Mouse (Mus musculus) intestine, embryonic 14.5 days (tissue): ENCODE data around the gene Cbx3. TPM values are rescaled to one million over a fixed set of nuclear protein-coding genes. Genes with fewer than 3 reads are reported as not detected.
A peak's percentile ranks its signal among the peaks of the same experiment; 100 is the strongest.

ENCODE experiments used
- ATAC-seq: fragments of 200-750 bp; cut with Nextera tagmentation; replicated peaks from 2 replicates; pipeline ENCODE4 v1.8.0; 2017; ENCODE audit warnings: low read depth, moderate number of reproducible peaks, moderate TSS enrichment, moderate library complexity; ENCODE audit not compliant: low FRiP score, low TSS enrichment
- DNase-seq: peaks from one replicate; pipeline ENCODE4 v3.0.0-alpha.2; 2018; ENCODE audit warnings: low spot score
- H3K27ac ChIP-seq: fragments of 300-500 bp; sonication (generic); 2 replicates; pipeline ENCODE4 v1.5.1; 2014; ENCODE audit warnings: low read depth, mild to moderate bottlenecking, control low read depth
- H3K27me3 ChIP-seq: fragments of 300-500 bp; sonication (generic); replicated peaks from 2 replicates; pipeline ENCODE4 v1.6.1; 2014; ENCODE audit warnings: low read length, control low read depth; ENCODE audit not compliant: control insufficient read depth, insufficient read depth
- H3K36me3 ChIP-seq: fragments of 300-500 bp; sonication (generic); 2 replicates; pipeline ENCODE4 v1.6.1; 2014; ENCODE audit warnings: low read length, control low read depth; ENCODE audit not compliant: control insufficient read depth, insufficient read depth
- H3K4me1 ChIP-seq: fragments of 300-500 bp; sonication (generic); replicated peaks from 2 replicates; pipeline ENCODE4 v1.6.1; 2014; ENCODE audit warnings: low read length, control low read depth, mixed read lengths; ENCODE audit not compliant: control insufficient read depth, insufficient read depth
- H3K4me2 ChIP-seq: fragments of 300-500 bp; sonication (generic); 2 replicates; pipeline ENCODE4 v1.6.1; 2014; ENCODE audit warnings: low read length
- H3K4me3 ChIP-seq: fragments of 300-500 bp; sonication (generic); 2 replicates; pipeline ENCODE4 v1.5.1; 2014; ENCODE audit warnings: low read depth, low read length, control low read depth, mixed read lengths
- H3K9ac ChIP-seq: fragments of 300-500 bp; sonication (generic); 2 replicates; pipeline ENCODE4 v1.6.1; 2014; ENCODE audit warnings: mild to moderate bottlenecking, low read length
- H3K9me3 ChIP-seq: fragments of 300-500 bp; sonication (generic); 2 replicates; pipeline ENCODE4 v1.6.1; 2016; ENCODE audit warnings: low read length, control low read depth; ENCODE audit not compliant: control insufficient read depth
- WGBS: fragments of 180-500 bp; shearing (Covaris S2); extraction: QIAGEN DNeasy Blood & Tissue Kit; methylation state at CpG from one replicate; pipeline ENCODE4 v1.1.7; 2014; 5-methylcytosine and 5-hydroxymethylcytosine counted together
- polyA plus RNA-seq: library from polyadenylated mRNA; unstranded; fragments of >200 nt; fragmentation: Nextera tagmentation; extraction: Ambion mirVana; gene quantifications from 2 replicates; pipeline ENCODE4 v1.2.1, GENCODE M21; 2014

Gene Cbx3
- polyA plus RNA-seq: 454 and 475 TPM in 2 replicates

DNA sequence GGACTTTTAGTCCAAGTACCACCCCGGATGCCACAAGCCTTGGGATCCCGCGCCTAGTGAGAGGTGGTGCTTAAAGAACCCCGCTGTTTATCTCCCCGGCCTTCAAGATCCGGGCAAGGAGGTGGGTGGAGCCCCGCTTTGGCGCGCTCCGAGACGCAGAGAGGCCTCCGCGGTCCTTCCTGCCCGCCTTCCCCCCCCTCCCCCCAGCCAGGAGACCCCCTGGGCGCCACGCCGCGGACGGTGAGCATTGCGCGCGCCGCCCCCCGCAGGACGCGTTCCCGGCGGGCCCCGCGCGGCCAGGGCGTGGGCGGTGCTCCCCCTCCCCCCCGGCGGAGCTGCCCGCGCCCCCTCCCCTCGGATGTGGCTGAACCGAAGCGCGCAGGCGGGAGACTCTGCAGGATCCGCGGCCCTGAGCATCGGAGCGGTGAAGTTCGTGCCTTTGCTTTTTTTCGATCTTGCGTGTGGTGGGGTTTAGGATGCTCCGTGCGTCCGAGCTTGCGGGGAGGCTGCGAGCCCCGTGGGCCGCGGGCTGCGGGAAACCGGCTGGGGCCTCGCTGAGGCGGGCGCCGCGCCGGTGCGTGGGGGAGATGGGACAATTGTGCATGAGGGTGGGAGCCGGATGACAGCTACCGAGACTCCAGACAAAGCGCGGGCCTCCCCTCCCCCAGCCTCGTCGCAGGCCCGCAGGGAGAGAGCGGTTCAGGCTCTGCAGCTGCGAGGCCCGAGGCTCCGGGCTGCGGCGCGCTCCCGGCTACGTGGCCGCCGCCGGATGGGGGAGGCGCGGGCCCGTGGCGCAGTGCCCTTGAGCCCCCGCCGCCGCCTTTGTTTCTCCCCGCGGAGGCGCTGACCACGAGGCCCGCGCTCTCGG lies at the start of gene Cbx3:
Cbx3 (plus strand) TSS at position 50 of the 868 bp plus-strand sequence.
- peak; percentile 86 for ATAC-seq
- Histone ChIP-seq H3K27me3 (no peaks in the 10 kb centered on the region), H3K9me3 (no peaks in the 10 kb centered on the region), H3K4me3 (peak within 1 kb of the TSS; percentile 100), H3K36me3 (peaks cover 57% of the 10 kb centered on the region), H3K4me1 (peaks cover 30% of the 10 kb centered on the region), H3K27ac (peak within 1 kb of the TSS; percentile 100), H3K4me2 (peak within 1 kb of the TSS; percentile 71), H3K9ac (peak within 1 kb of the TSS; percentile 100)
- peak; percentile 88 for DNase-seq
- under 1% methylated on average over 80 of the region's 99 CpGs for WGBS

- Histone ChIP-seq H3K4me2 (no peak overlapping the region), H3K4me1 (no peaks in the 10 kb centered on the region), H3K36me3 (no peaks in the 10 kb centered on the region), H3K9ac (no peak overlapping the region), H3K9me3 (no peaks in the 10 kb centered on the region), H3K27ac (no peak overlapping the region), H3K27me3 (no peaks in the 10 kb centered on the region), H3K4me3 (no peak overlapping the region)
- ATAC-seq (no peak), DNase-seq (no peak)
- WGBS: 49% methylated on average over 11 of the region's 11 CpGs
These were observed 46.6 kb upstream of the Cbx3 start for GRCm38 (mm10) chr6:51423466-51424122.

DNA sequence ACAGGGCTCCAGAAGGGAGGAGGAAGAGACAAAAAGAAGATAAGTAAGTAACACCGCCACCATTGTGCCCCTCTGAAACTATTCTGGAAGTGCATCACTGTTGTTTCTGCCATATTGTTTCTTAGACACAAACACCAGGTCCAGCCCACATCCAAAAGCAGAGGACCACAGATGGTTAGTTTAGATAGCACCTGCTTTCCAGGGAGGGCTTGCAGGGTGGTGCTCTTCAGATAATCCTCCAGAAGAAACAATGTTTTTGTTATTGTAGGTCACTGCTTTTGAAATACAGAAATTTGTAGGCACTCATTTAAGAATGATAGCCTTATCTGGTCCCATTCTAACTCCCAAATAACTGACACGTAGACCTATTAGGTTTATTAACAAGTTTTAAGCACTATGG lies 45.6 kb upstream of the Cbx3 start:
- Histone ChIP-seq H3K27me3 (no peaks in the 10 kb centered on the region), H3K4me1 (no peaks in the 10 kb centered on the region), H3K9ac (no peak overlapping the region), H3K36me3 (no peaks in the 10 kb centered on the region), H3K9me3 (no peaks in the 10 kb centered on the region), H3K27ac (no peak overlapping the region), H3K4me2 (no peak overlapping the region), H3K4me3 (no peak overlapping the region)
- DNase-seq: no peak
- WGBS: 87% methylated on average over 2 of the region's 2 CpGs
- no peak for ATAC-seq

- Histone ChIP-seq H3K4me3 (peak within 1 kb of the TSS; percentile 47), H3K4me2 (peak within 1 kb of the TSS; percentile 93), H3K9ac (peak within 1 kb of the TSS; percentile 48), H3K9me3 (no peaks in the 10 kb centered on the region), H3K36me3 (no peaks in the 10 kb centered on the region), H3K27ac (no peak within 1 kb of the TSS), H3K4me1 (peaks cover 12% of the 10 kb centered on the region; the same call in 1 of the 2 replicates), H3K27me3 (peaks cover 43% of the 10 kb centered on the region)
- peak; percentile 88 for ATAC-seq
- under 1% methylated on average over 73 of the region's 74 CpGs for WGBS
- peak; percentile 92 for DNase-seq
These were observed 37.4 kb upstream of the Cbx3 start, which contains the start of gene Nfe2l3 for GRCm38 (mm10) chr6:51432535-51433397. Gene Nfe2l3, plus strand, starts transcription at chr6:51432670.

- Histone ChIP-seq H3K27me3 (peaks cover 43% of the 10 kb centered on the region), H3K9ac (no peak overlapping the region), H3K27ac (no peak overlapping the region), H3K4me1 (peaks cover 12% of the 10 kb centered on the region; the same call in 1 of the 2 replicates), H3K4me3 (no peak overlapping the region), H3K36me3 (no peaks in the 10 kb centered on the region), H3K4me2 (no peak overlapping the region), H3K9me3 (no peaks in the 10 kb centered on the region)
- DNase-seq (no peak), ATAC-seq (no peak)
- 25% methylated on average over 7 of the region's 7 CpGs for WGBS
These were observed 35.9 kb upstream of the Cbx3 start for GRCm38 (mm10) chr6:51434270-51434669.

- no peak for ATAC-seq
- Histone ChIP-seq H3K9me3 (no peaks in the 10 kb centered on the region), H3K4me3 (no peak overlapping the region), H3K4me1 (0 out of 2 replicates have a peak, but pooled peaks cover 5% of the 10 kb centered on the region), H3K9ac (no peak overlapping the region), H3K27ac (no peak overlapping the region), H3K36me3 (no peaks in the 10 kb centered on the region), H3K4me2 (no peak overlapping the region), H3K27me3 (peaks cover 29% of the 10 kb centered on the region)
- 72% methylated on average over 4 of the region's 4 CpGs for WGBS
- no peak for DNase-seq
These were observed 32.5 kb upstream of the Cbx3 start for GRCm38 (mm10) chr6:51437665-51438064.

DNA sequence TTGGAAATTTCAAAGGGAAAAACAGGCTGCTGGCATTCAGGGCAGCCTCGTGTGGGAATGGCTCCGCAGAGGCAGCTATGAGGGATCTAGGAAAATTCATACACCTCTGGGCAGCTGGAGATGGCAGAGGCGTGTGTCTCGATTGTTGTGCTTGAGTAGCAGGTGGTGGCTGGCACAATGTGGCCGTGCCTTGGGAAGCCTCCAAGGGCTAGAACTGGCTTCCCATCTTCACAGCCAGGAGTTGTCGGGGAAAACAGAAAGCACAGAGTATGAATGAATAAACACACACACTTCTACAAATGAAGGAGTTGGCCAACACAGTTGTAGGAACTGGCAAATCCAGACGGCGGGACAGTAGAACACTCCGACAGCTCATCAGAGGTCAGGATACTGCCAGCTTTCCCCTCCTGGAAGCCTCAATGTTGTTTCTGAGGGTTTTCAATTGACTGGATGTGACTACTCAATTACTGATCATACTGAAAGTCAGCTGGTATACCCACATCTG lies 31.3 kb upstream of the Cbx3 start:
- H3K9me3 ChIP-seq: no peaks in the 10 kb centered on the region
- H3K4me3 ChIP-seq: no peak overlapping the region
- no peak overlapping the region for H3K4me2 ChIP-seq
- H3K4me1 ChIP-seq: no peaks in the 10 kb centered on the region
- DNase-seq: no peak
- no peak for ATAC-seq
- no peaks in the 10 kb centered on the region for H3K36me3 ChIP-seq
- H3K27ac ChIP-seq: no peak overlapping the region
- H3K27me3 ChIP-seq: peaks cover 17% of the 10 kb centered on the region
- H3K9ac ChIP-seq: no peak overlapping the region
- 92% methylated on average over 9 of the region's 9 CpGs for WGBS
